Mouse (Mus musculus): ENCODE results near the gene Ctc1. TPM values are rescaled to one million over a fixed set of nuclear protein-coding genes. Genes with fewer than 3 reads are reported as not detected.

The Ctc1 gene
- polyA plus RNA-seq, 1 experiment from 2014 or later = 46.6 TPM

GRCm38 (mm10) chr11:69012071-69012601, 3.6 kb upstream of the Ctc1 start:
- WGBS = 2% methylated on average over 18 of the region's 18 CpGs
- H3K4me2 ChIP-seq (ENCODE audit: low read length) = peak overlapping the region; percentile 92
- ATAC-seq (replicated peaks; ENCODE audit: low FRiP score, low TSS enrichment, low read depth) (0 out of 2 replicates have a peak, but pooled peaks have one; percentile 29), DNase-seq (ENCODE audit: low spot score) (peak; percentile 88)
- peak overlapping the region; percentile 66 for H3K4me3 ChIP-seq (ENCODE audit: low read depth, low read length)
- H3K4me1 ChIP-seq (replicated peaks; ENCODE audit: control insufficient read depth, insufficient read depth, low read length) = peaks cover 19% of the 10 kb centered on the region
- H3K36me3 ChIP-seq (ENCODE audit: control insufficient read depth, insufficient read depth, low read length) = no peaks in the 10 kb centered on the region
- H3K9me3 ChIP-seq (ENCODE audit: control insufficient read depth, low read length) = no peaks in the 10 kb centered on the region
- peak overlapping the region; percentile 92 for H3K27ac ChIP-seq (ENCODE audit: low read depth)
- no peaks in the 10 kb centered on the region for H3K27me3 ChIP-seq (replicated peaks; ENCODE audit: control insufficient read depth, insufficient read depth, low read length)
- peak overlapping the region; percentile 65 for H3K9ac ChIP-seq (ENCODE audit: low read length)

GRCm38 (mm10) chr11:69016755-69017154, 1.0 kb downstream of the Ctc1 start:
- WGBS = 64% methylated on average over 3 of the region's 3 CpGs
- peak overlapping the region; percentile 84 for H3K4me2 ChIP-seq (ENCODE audit: low read length)
- H3K4me3 ChIP-seq (ENCODE audit: low read depth, low read length) = peak overlapping the region; percentile 82
- peak overlapping the region; percentile 94 for H3K27ac ChIP-seq (ENCODE audit: low read depth)
- ATAC-seq (replicated peaks; ENCODE audit: low FRiP score, low TSS enrichment, low read depth) (no peak), DNase-seq (ENCODE audit: low spot score) (no peak)
- peak overlapping the region; percentile 94 for H3K9ac ChIP-seq (ENCODE audit: low read length)
- H3K4me1 ChIP-seq (replicated peaks; ENCODE audit: control insufficient read depth, insufficient read depth, low read length) = peaks cover 7% of the 10 kb centered on the region
- H3K9me3 ChIP-seq (ENCODE audit: control insufficient read depth, low read length) = no peaks in the 10 kb centered on the region
- H3K36me3 ChIP-seq (ENCODE audit: control insufficient read depth, insufficient read depth, low read length) = peaks cover 9% of the 10 kb centered on the region
- no peaks in the 10 kb centered on the region for H3K27me3 ChIP-seq (replicated peaks; ENCODE audit: control insufficient read depth, insufficient read depth, low read length)

- ATAC-seq (replicated peaks; ENCODE audit: low FRiP score, low TSS enrichment, low read depth) (no peak), DNase-seq (ENCODE audit: low spot score) (no peak)
- Histone ChIP-seq H3K9me3 (ENCODE audit: control insufficient read depth, low read length) (no peaks in the 10 kb centered on the region), H3K27ac (ENCODE audit: low read depth) (no peak overlapping the region), H3K9ac (ENCODE audit: low read length) (no peak overlapping the region), H3K4me3 (ENCODE audit: low read depth, low read length) (no peak overlapping the region), H3K36me3 (ENCODE audit: control insufficient read depth, insufficient read depth, low read length) (peaks cover 48% of the 10 kb centered on the region), H3K27me3 (replicated peaks; ENCODE audit: control insufficient read depth, insufficient read depth, low read length) (no peaks in the 10 kb centered on the region), H3K4me2 (ENCODE audit: low read length) (no peak overlapping the region), H3K4me1 (replicated peaks; ENCODE audit: control insufficient read depth, insufficient read depth, low read length) (peaks cover 7% of the 10 kb centered on the region)
Measured at GRCm38 (mm10) chr11:69020691-69021090, 5.0 kb downstream of the Ctc1 start.

GRCm38 (mm10) chr11:69026562-69026961, 10.9 kb downstream of the Ctc1 start:
- H3K27ac ChIP-seq (ENCODE audit: low read depth) = no peak overlapping the region
- ATAC-seq (replicated peaks; ENCODE audit: low FRiP score, low TSS enrichment, low read depth) (no peak), DNase-seq (ENCODE audit: low spot score) (no peak)
- H3K9ac ChIP-seq (ENCODE audit: low read length) = no peak overlapping the region
- no peaks in the 10 kb centered on the region for H3K9me3 ChIP-seq (ENCODE audit: control insufficient read depth, low read length)
- H3K4me3 ChIP-seq (ENCODE audit: low read depth, low read length) = no peak overlapping the region
- no peaks in the 10 kb centered on the region for H3K4me1 ChIP-seq (replicated peaks; ENCODE audit: control insufficient read depth, insufficient read depth, low read length)
- WGBS = 85% methylated on average over 3 of the region's 3 CpGs
- no peak overlapping the region for H3K4me2 ChIP-seq (ENCODE audit: low read length)
- peaks cover 99% of the 10 kb centered on the region for H3K36me3 ChIP-seq (ENCODE audit: control insufficient read depth, insufficient read depth, low read length)
- no peaks in the 10 kb centered on the region for H3K27me3 ChIP-seq (replicated peaks; ENCODE audit: control insufficient read depth, insufficient read depth, low read length)

DNA sequence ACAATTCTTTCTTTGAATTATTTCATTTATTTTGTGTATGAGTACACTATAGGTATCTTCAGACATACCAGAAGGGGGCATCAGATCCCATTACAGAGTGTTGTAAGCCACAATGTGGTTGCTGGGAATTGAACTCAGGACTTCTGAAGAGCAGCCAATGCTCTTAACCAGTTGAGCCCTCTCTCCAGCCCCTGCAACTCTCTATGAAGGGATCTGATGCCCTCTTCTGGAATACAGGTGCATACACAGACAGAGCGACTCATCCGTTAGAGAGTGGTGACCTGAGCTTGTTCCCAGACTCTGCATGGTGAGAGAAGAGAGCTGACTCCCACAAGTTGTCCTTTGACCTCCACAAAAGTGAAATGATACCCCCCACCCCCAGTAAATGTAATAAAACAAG, 13.1 kb downstream of the Ctc1 start:
- Histone ChIP-seq H3K9me3 (ENCODE audit: control insufficient read depth, low read length) (no peaks in the 10 kb centered on the region), H3K4me1 (replicated peaks; ENCODE audit: control insufficient read depth, insufficient read depth, low read length) (no peaks in the 10 kb centered on the region), H3K4me2 (ENCODE audit: low read length) (no peak overlapping the region), H3K36me3 (ENCODE audit: control insufficient read depth, insufficient read depth, low read length) (peaks cover 99% of the 10 kb centered on the region), H3K9ac (ENCODE audit: low read length) (no peak overlapping the region), H3K27me3 (replicated peaks; ENCODE audit: control insufficient read depth, insufficient read depth, low read length) (no peaks in the 10 kb centered on the region), H3K27ac (ENCODE audit: low read depth) (no peak overlapping the region), H3K4me3 (ENCODE audit: low read depth, low read length) (no peak overlapping the region)
- no peak for ATAC-seq (replicated peaks; ENCODE audit: low FRiP score, low TSS enrichment, low read depth)
- DNase-seq (ENCODE audit: low spot score) = no peak
- 59% methylated on average over 2 of the region's 2 CpGs for WGBS

DNA sequence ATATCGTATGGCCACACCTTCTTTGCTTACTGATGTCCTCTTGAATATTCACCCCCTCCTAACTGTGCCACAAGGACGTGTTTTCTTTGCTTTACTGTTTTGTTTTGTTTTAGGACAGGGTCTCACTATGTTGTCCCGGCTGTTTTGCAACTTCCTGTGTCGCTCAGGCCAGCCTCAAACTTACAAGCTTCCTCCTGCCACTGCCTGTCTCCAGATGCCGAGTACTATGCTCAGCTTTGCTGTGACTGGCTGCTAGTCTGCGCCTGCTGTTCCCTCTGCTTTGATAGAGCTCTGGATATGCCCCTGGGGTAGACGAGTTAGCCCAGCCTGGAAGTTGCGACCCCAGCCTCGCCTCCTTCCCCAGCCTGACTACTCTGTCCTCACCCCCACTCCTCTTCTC, 17.8 kb downstream of the Ctc1 start:
- H3K36me3 ChIP-seq (ENCODE audit: control insufficient read depth, insufficient read depth, low read length) = peaks cover 74% of the 10 kb centered on the region
- DNase-seq (ENCODE audit: low spot score) = no peak
- WGBS = 79% methylated on average over 9 of the region's 9 CpGs

DNA sequence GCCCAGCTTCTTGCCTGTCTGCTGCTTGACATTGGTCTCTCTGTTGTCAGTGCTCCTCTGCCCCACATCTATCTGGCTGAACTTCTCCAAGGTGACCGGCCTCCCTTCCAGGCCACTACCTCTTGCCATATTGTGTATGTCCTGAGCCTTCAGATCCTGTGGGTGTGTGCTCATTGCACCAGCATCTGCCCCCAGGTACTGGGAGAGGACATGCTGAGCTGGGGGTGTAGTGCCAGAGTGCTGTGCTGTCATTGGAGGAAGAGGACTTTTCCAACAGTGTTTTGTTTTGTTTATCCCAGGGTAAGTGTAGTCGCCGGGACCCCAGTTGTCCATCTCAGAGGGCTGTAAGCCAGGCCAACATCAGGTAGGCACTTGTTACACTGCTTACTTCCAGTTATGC, 18.9 kb downstream of the Ctc1 start:
- Histone ChIP-seq H3K27me3 (replicated peaks; ENCODE audit: control insufficient read depth, insufficient read depth, low read length) (no peaks in the 10 kb centered on the region), H3K9ac (ENCODE audit: low read length) (no peak overlapping the region), H3K4me3 (ENCODE audit: low read depth, low read length) (no peak overlapping the region), H3K4me1 (replicated peaks; ENCODE audit: control insufficient read depth, insufficient read depth, low read length) (peaks cover 17% of the 10 kb centered on the region), H3K4me2 (ENCODE audit: low read length) (no peak overlapping the region), H3K9me3 (ENCODE audit: control insufficient read depth, low read length) (no peaks in the 10 kb centered on the region), H3K36me3 (ENCODE audit: control insufficient read depth, insufficient read depth, low read length) (peaks cover 64% of the 10 kb centered on the region), H3K27ac (ENCODE audit: low read depth) (no peak overlapping the region)
- 87% methylated on average over 3 of the region's 3 CpGs for WGBS
- no peak for ATAC-seq (replicated peaks; ENCODE audit: low FRiP score, low TSS enrichment, low read depth)
- DNase-seq (ENCODE audit: low spot score) = no peak

More for the DNA sequence above, 17.8 kb downstream of the Ctc1 start:
- Histone ChIP-seq H3K27ac (ENCODE audit: low read depth) (no peak overlapping the region), H3K4me3 (ENCODE audit: low read depth, low read length) (no peak overlapping the region), H3K27me3 (replicated peaks; ENCODE audit: control insufficient read depth, insufficient read depth, low read length) (no peaks in the 10 kb centered on the region), H3K4me1 (replicated peaks; ENCODE audit: control insufficient read depth, insufficient read depth, low read length) (peaks cover 10% of the 10 kb centered on the region), H3K4me2 (ENCODE audit: low read length) (no peak overlapping the region), H3K9me3 (ENCODE audit: control insufficient read depth, low read length) (no peaks in the 10 kb centered on the region), H3K9ac (ENCODE audit: low read length) (no peak overlapping the region)
- ATAC-seq (replicated peaks; ENCODE audit: low FRiP score, low TSS enrichment, low read depth) = no peak

DNA sequence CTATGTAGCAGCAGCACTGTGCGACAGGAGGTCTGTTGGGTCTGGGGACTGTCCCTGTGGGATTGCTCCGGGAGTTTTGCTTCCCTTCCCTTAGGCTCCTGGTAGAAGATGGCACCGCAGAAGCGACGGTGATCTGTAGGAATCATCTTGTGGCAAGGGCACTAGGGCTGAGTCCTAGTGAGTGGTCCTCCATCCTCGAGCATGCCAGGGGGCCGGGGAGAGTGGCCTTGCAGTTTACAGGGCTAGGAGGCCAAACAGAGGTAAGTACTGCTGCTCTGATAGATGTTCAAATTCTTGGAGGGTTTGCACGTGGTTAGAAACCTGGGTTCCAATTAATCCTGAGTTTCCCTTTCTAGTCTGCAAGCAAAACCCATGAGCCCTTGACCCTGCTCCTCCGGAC, 19.7 kb downstream of the Ctc1 start:
- H3K9me3 ChIP-seq (ENCODE audit: control insufficient read depth, low read length) = no peaks in the 10 kb centered on the region
- no peaks in the 10 kb centered on the region for H3K27me3 ChIP-seq (replicated peaks; ENCODE audit: control insufficient read depth, insufficient read depth, low read length)
- DNase-seq (ENCODE audit: low spot score) = no peak
- ATAC-seq (replicated peaks; ENCODE audit: low FRiP score, low TSS enrichment, low read depth) = no peak
- H3K27ac ChIP-seq (ENCODE audit: low read depth) = peak overlapping the region; percentile 77
- 85% methylated on average over 9 of the region's 9 CpGs for WGBS
- no peak overlapping the region for H3K9ac ChIP-seq (ENCODE audit: low read length)
- no peak overlapping the region for H3K4me3 ChIP-seq (ENCODE audit: low read depth, low read length)
- H3K4me2 ChIP-seq (ENCODE audit: low read length) = no peak overlapping the region
- H3K4me1 ChIP-seq (replicated peaks; ENCODE audit: control insufficient read depth, insufficient read depth, low read length) = peaks cover 17% of the 10 kb centered on the region
- H3K36me3 ChIP-seq (ENCODE audit: control insufficient read depth, insufficient read depth, low read length) = peaks cover 56% of the 10 kb centered on the region

DNA sequence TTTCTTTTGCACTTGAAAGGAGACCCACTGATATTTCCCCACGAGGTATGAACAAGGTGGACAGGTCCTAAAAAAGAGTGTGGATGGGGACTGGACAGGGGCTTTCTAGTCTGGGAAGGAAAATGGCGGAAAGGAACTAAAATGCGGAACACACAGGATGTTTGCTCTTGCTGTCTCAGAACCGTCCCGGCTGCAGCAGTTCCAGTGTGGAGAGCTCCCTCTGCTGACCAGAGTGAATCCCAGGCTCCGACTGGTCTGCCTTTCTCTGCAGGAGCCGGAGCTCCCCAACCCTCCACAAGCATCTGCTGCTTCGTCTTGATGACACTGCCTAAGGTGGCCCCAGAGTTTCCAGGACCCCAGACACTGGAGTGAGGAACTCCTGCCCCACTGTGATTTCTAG, 20.1 kb downstream of the Ctc1 start:
- H3K4me2 ChIP-seq (ENCODE audit: low read length) = 0 out of 2 replicates have a peak overlapping the region, but pooled peaks have one; percentile 22
- peak overlapping the region; percentile 77 for H3K27ac ChIP-seq (ENCODE audit: low read depth)
- 4% methylated on average over 8 of the region's 8 CpGs for WGBS
- H3K9ac ChIP-seq (ENCODE audit: low read length) = no peak overlapping the region
- no peak; the same call in 1 of the 2 replicates for ATAC-seq (replicated peaks; ENCODE audit: low FRiP score, low TSS enrichment, low read depth)
- peaks cover 51% of the 10 kb centered on the region for H3K36me3 ChIP-seq (ENCODE audit: control insufficient read depth, insufficient read depth, low read length)
- DNase-seq (ENCODE audit: low spot score) = peak; percentile 84
- H3K9me3 ChIP-seq (ENCODE audit: control insufficient read depth, low read length) = no peaks in the 10 kb centered on the region
- H3K27me3 ChIP-seq (replicated peaks; ENCODE audit: control insufficient read depth, insufficient read depth, low read length) = no peaks in the 10 kb centered on the region
- H3K4me3 ChIP-seq (ENCODE audit: low read depth, low read length) = 0 out of 2 replicates have a peak overlapping the region, but pooled peaks have one; percentile 3
- peaks cover 17% of the 10 kb centered on the region for H3K4me1 ChIP-seq (replicated peaks; ENCODE audit: control insufficient read depth, insufficient read depth, low read length)
